Mouse (Mus musculus) liver, embryonic 16.5 days (tissue): ENCODE results near the gene Tmed5. TPM values are rescaled to one million over a fixed set of nuclear protein-coding genes. Genes with fewer than 3 reads are reported as not detected.

Experiments used
- ATAC-seq: fragments of 200-750 bp; cut with Nextera tagmentation; 2 replicates; pipeline ENCODE4 v1.8.0; 2017; ENCODE audit warnings: low read depth, mild to moderate bottlenecking, moderate number of reproducible peaks, moderate library complexity
- H3K27ac ChIP-seq: fragments of 300-500 bp; sonication (generic); 2 replicates; pipeline ENCODE4 v1.5.1; 2014; ENCODE audit warnings: mild to moderate bottlenecking, low read length
- H3K27me3 ChIP-seq: fragments of 300-500 bp; sonication (generic); 2 replicates; pipeline ENCODE4 v1.6.1; 2014; ENCODE audit warnings: low read depth, low read length, mixed read lengths; ENCODE audit not compliant: control insufficient read depth, insufficient read depth
- H3K36me3 ChIP-seq: fragments of 300-500 bp; sonication (generic); 2 replicates; pipeline ENCODE4 v1.6.1; 2014; ENCODE audit warnings: mild to moderate bottlenecking; ENCODE audit not compliant: control insufficient read depth, insufficient read depth
- H3K4me1 ChIP-seq: fragments of 300-500 bp; sonication (generic); 2 replicates; pipeline ENCODE4 v1.6.1; 2014; ENCODE audit warnings: low read depth, low read length, mixed read lengths; ENCODE audit not compliant: control insufficient read depth
- H3K4me2 ChIP-seq: fragments of 300-500 bp; sonication (generic); 2 replicates; pipeline ENCODE4 v1.6.1; 2014; ENCODE audit warnings: low read depth, low read length, mixed read lengths
- H3K4me3 ChIP-seq: fragments of 300-500 bp; sonication (generic); 2 replicates; pipeline ENCODE4 v1.5.1; 2014; ENCODE audit warnings: low read depth, mild to moderate bottlenecking, low read length
- H3K9ac ChIP-seq: fragments of 300-500 bp; sonication (generic); 2 replicates; pipeline ENCODE4 v1.6.1; 2014; ENCODE audit warnings: low read depth, low read length
- H3K9me3 ChIP-seq: fragments of 300-500 bp; sonication (generic); replicated peaks from 2 replicates; pipeline ENCODE4 v1.6.1; 2016; ENCODE audit warnings: low read length; ENCODE audit not compliant: control insufficient read depth
- WGBS: fragments of 180-500 bp; shearing (Covaris S2); extraction: QIAGEN DNeasy Blood & Tissue Kit; methylation state at CpG from one replicate; pipeline ENCODE4 v1.1.7; 2014; ENCODE audit not compliant: insufficient replicate concordance; 5-methylcytosine and 5-hydroxymethylcytosine counted together
- polyA plus RNA-seq: library from polyadenylated mRNA; unstranded; fragments of >200 nt; fragmentation: Nextera tagmentation; extraction: Ambion mirVana; gene quantifications from 2 replicates; pipeline ENCODE4 v1.2.1, GENCODE M21; 2015

Gene Tmed5
- polyA plus RNA-seq, 1 experiment from 2014 or later = 21.4 TPM

GRCm38 (mm10) chr5:108072301-108072700, 60.1 kb downstream of the Tmed5 start:
- no peak for ATAC-seq
- no peaks in the 10 kb centered on the region for H3K9me3 ChIP-seq
- no peak overlapping the region for H3K4me3 ChIP-seq
- 85% methylated on average over 1 of the region's 1 CpGs for WGBS
- no peaks in the 10 kb centered on the region for H3K4me1 ChIP-seq
- no peak overlapping the region for H3K27ac ChIP-seq
- H3K27me3 ChIP-seq = no peaks in the 10 kb centered on the region
- peaks cover 11% of the 10 kb centered on the region; the same call in 1 of the 2 replicates for H3K36me3 ChIP-seq
- H3K4me2 ChIP-seq = no peak overlapping the region
- no peak overlapping the region for H3K9ac ChIP-seq

DNA sequence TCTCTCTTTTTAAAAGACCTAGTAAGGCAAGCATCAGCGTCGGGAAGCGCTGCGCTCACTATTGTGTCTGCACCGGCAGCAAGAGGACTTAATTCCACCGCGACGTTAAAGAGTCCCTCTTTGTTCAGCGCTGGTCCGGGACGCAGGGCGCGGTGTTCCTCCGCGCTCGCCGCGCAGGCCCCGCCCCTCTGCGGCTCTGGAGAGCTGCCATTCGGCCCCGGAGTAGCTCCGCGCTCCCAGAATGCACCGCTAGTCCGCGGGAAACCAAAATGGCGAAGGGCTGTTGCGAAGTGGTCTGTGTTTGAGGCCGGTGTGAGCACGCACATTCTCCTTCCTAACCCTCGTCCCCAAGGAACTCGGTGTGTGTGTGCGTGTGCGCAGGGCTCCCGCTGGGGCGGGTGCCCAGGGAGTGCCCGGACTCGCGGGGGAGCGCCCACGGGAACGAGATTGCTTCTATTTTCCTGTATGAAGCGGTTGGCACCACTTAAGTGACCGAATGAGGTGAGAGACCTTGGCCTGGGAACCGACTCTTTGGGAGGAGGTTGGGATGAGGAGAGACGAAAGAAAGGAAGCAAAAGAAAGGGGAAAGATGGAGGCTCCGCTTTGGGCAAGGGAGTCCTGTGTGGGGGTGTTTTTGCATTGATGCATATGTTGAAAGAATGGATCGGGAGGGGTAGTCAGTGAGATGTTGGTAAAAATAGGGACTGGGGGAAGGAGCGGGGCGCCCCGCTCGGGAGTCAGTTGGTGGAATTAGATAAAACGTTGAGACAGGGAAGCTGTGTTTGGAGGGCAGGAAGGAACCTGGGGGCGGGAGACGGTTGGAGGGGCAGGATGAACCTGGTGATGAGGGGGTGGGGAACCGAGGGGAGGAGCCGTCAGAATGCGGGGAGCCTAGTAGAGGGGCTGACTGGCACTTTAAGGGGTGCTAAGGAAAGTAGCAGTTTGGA, 66.7 kb downstream of the Tmed5 start, which contains the start of gene Mtf2:
Gene Mtf2, plus strand, starts transcription at position 210 of the 947 bp plus-strand sequence.
- H3K9ac ChIP-seq = peak within 1 kb of the TSS; percentile 95
- peak within 1 kb of the TSS; percentile 95 for H3K4me3 ChIP-seq
- peak; percentile 98 for ATAC-seq
- WGBS = under 1% methylated on average over 59 of the region's 59 CpGs
- peak within 1 kb of the TSS; percentile 85 for H3K27ac ChIP-seq
- no peaks in the 10 kb centered on the region for H3K4me1 ChIP-seq
- H3K36me3 ChIP-seq = peaks cover 5% of the 10 kb centered on the region; the same call in 1 of the 2 replicates
- H3K27me3 ChIP-seq = no peaks in the 10 kb centered on the region
- H3K9me3 ChIP-seq = no peaks in the 10 kb centered on the region
- peak within 1 kb of the TSS; percentile 86 for H3K4me2 ChIP-seq

DNA sequence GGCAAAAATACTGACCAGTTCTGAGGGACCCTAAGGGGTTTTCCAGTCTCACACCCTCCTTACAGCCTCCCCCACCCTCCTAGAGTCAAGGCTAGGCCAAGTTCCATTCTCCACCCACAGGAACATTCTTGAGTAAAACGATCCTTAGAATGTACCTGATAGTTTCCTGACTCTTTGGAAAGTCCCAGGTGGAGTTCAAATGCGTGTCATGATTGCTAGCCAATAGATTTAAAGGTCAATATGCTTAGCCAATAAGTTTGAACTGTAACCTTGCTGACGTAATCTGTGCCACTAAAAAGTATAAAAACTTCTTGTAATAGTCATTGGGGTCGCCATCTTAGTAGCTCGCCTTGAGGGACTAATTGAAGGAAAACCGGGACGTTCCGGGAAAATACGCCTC, 72.0 kb downstream of the Tmed5 start:
- Histone ChIP-seq H3K36me3 (no peaks in the 10 kb centered on the region), H3K27me3 (no peaks in the 10 kb centered on the region), H3K4me1 (no peaks in the 10 kb centered on the region), H3K9me3 (no peaks in the 10 kb centered on the region), H3K4me3 (no peak overlapping the region), H3K4me2 (no peak overlapping the region), H3K27ac (no peak overlapping the region), H3K9ac (no peak overlapping the region)
- 83% methylated on average over 9 of the region's 9 CpGs for WGBS
- no peak for ATAC-seq

Other genes starting within 250 kb of the Tmed5 start
- 20.5 and 23.9 TPM in 2 replicates for gene Rpl5, start 232.1 kb downstream of the Tmed5 start, polyA plus RNA-seq
- gene Fam69a, start 145.5 kb downstream of the Tmed5 start, polyA plus RNA-seq = 7.9 and 8.8 TPM in 2 replicates
- gene Mtf2, start 66.9 kb downstream of the Tmed5 start, polyA plus RNA-seq = 27.3 and 27.4 TPM in 2 replicates
- 4.0 and 4.8 TPM in 2 replicates for gene Ccdc18, start 255 bp upstream of the Tmed5 start, polyA plus RNA-seq
- 23.0 and 26.9 TPM in 2 replicates for gene Dr1, start 136.3 kb upstream of the Tmed5 start, polyA plus RNA-seq
- gene Pigg, start 180.0 kb upstream of the Tmed5 start, polyA plus RNA-seq = 2.8 and 3.6 TPM in 2 replicates
- gene Gm42517, start 235.3 kb upstream of the Tmed5 start, polyA plus RNA-seq = 0.08 TPM in 1 of 2 replicates, not detected in the other